Mouse (Mus musculus) layer of hippocampus, postnatal 25 days (tissue): ENCODE results near the gene Klf8. TPM values are rescaled to one million over a fixed set of nuclear protein-coding genes. Genes with fewer than 3 reads are reported as not detected.

ENCODE experiments used
- DNase-seq, 2 experiments: peaks; one replicate each; pipeline ENCODE4 v3.0.0; 2022; ENCODE audit warnings: mixed read lengths in 2 of 2, low spot score in 1 of 2; ENCODE audit errors: extremely low spot score in 1 of 2
- total RNA-seq, 2 experiments: library from RNA; stranded (reverse); gene quantifications; 2 replicates each; pipeline ENCODE4 v1.2.3; 2021

Klf8 gene
- total RNA-seq, 2 experiments from 2014 or later, result 2.8 to 3.7 TPM

DNA sequence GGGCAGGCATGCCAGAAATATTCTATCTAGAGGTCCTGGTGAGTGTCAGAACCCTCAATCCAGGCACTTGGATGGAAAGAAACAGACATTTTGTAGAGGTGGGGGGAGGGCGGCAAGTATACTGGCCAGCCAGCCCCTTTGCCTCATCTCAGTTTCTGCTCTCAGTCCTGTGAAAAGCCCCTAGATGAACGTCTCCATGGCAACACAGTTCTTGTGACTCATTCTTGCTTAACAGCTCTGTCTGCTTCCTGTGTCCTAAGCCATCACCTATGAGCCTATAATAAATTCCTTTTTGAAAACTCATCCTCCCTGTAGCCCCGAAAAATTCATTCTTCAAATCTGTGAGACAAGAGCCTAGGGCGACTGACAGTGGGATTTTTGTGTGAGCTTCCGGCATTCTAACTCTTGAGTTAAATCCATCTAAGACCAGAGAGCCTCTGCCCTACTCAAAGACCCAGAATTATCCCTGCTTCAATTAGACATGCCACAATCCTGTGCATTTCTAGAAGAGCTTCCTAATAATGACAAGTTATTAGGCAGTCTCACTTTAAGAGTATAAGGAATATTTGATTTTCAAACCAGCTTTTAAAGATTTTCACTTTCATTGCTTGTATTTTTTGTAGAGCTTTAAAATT, 196.5 kb downstream of the Klf8 start:
- no peak for DNase-seq

DNA sequence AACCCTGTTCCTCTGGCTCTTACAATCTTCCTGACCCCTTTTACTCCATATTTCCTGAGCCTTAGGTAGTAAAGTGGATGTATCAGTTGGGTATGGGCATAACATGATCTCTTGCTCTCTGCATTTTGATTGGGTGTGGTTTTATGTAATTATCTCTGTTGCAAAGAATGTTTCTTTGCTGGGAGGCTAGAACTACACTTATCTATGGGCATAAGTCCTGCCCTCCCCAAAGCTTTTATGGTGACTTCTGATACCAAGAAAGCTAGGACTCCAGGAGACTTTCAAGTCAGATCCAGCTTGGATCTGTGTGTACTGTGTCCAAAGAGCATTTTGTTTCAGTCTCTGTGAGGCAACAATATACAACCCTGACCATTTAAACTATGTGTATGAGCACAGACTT, 202.3 kb downstream of the Klf8 start:
- DNase-seq, result no peak

DNA sequence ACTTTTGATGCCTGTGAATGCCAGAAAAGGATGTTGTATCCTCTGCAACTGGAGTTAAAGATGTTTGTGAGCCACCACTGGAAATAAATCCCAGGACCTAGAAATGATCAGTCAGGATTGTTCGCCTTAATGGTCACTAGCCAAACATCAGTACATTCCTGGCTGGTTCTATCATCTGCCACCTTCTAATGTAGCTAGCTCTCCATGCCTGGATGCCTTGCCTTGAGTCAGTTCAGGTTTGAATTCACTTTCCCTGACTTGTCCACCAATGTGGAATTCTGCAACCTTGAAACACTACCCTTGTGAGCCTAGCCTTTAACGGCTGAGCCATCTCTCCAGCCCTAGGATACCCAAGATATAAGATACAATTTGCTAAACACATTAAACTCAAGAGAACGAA, 202.8 kb downstream of the Klf8 start:
- no peak for DNase-seq

Other genes with a start within 250 kb of the Klf8 start
- gene Usp51, start 231.0 kb upstream of the Klf8 start, total RNA-seq, result 1 to 10 TPM; 2.4 to 3.0 TPM
- gene Mageh1, start 199.9 kb upstream of the Klf8 start, total RNA-seq, result 10 to 100 TPM; 59.4 to 61.2 TPM
- under 1 TPM; 0.49 to 0.61 TPM for gene Foxr2, start 118.7 kb upstream of the Klf8 start, total RNA-seq
- 100 to 1,000 TPM in 1 of 2 experiments, 10 to 100 TPM in 1; 96.5 to 100 TPM for gene Rragb, start 97.5 kb upstream of the Klf8 start, total RNA-seq